Mouse (Mus musculus): ENCODE results near the gene Cmip.
"Not testable (repeated sequence)": the region's sequence is repeated elsewhere in the genome, so short reads cannot be mapped to it uniquely, and the experiment has no call there.

Cmip gene

DNA sequence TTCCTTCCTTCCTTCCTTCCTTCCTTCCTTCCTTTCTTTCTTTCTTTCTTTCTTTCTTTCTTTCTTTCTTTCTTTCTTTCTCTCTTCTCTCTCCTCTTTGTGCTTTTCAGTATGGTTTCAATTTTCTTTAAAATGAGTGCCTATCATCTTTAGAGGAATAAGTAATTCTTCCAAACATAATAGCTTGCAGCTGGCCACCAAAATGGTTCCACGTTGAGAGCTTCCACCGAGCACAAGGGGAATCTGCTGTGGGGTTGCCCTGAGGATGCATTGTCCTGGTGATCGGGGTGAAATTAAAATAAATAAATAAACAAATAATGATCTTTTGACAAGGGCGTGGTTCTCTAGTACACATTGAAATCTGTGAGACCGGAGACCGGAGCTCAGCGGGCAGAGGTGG is 152.2 kb downstream of the Cmip start:
- in situ Hi-C loops (cut with MboI; ENCODE audit: low sequenced_read_pairs): no loop called here

DNA sequence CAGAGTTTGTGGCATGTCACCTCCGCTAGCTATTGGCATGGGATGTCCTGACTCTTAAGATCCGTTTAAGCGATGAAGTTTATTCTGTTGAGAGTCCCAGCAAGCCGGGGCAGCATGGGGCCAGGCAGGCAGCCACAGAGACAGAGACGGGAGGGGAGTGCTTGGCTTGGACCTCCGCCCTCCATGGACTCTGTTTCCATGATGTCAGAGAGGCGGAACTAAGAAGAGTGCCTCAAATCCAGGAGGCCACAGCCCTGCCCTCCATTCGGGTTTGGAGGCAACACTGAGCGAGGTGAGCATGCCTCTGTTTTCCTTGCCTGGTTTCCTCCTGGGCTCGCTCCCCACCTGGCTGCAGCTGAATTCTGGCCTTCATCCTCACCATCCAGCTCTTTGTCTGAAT is 153.5 kb downstream of the Cmip start:
- in situ Hi-C loops (cut with MboI; ENCODE audit: low sequenced_read_pairs): no loop called here

DNA sequence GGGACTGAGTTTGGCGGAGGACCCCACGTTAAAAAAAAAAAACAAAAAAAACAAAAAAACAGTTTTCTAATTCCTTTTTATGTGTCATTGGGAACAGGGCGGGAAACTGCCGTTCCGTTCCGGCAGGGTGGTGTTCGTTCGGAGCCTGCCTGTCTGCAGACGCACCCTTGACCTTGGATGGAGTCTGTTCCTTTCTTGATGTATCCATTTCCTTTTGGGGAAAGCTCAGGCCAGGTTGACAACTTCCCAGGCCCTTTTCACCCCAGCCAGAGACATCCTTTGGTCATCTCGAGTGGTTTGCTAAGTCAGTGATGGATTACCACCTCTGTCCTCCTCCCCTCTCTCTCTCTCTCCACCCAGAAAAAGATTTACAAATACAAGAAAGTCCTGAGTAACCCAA is 154.0 kb downstream of the Cmip start:
- in situ Hi-C loops (cut with MboI; ENCODE audit: low sequenced_read_pairs): no loop called here

DNA sequence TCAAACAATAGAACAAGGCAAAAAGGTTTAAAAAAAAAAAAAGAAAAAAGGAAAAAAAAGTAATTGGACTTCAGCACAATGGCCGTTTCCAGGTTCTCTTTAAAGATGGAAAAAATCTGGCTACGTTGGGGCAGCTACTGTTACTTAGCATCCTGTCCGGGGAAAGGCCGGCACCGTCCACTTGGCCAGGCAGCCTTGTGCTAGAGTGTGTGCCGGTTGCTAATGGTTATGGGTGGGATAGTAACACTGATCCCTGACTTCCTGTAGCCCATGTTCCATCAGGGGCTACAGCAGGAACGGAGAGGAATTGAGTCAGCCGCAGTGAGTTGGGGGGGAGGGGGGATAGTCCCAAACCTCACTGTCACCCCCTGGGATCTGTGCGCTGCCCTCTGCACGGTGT is 155.4 kb downstream of the Cmip start:
- in situ Hi-C loops (cut with MboI; ENCODE audit: low sequenced_read_pairs): no loop called here

DNA sequence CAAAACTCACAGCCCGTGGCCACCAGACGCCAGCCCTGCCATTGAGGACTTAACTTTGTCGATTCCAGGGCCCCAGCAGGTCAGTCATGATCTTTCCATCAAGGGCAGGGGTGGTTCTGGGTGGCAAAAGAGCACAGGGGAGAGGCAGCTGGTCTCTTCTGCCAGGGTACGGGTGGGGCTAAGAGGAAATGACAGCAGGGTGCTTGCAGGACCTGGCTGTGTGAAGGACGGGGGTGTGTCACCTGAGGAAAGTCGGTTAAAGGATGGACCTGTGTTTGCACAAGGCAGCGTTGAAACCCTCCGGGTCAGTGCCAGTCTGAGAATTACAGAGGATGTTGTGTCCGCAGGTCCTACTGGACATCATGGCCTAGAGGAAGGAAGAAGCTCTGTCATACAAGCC is 161.0 kb downstream of the Cmip start:
- in situ Hi-C loops (cut with MboI; ENCODE audit: low sequenced_read_pairs): no loop called here

DNA sequence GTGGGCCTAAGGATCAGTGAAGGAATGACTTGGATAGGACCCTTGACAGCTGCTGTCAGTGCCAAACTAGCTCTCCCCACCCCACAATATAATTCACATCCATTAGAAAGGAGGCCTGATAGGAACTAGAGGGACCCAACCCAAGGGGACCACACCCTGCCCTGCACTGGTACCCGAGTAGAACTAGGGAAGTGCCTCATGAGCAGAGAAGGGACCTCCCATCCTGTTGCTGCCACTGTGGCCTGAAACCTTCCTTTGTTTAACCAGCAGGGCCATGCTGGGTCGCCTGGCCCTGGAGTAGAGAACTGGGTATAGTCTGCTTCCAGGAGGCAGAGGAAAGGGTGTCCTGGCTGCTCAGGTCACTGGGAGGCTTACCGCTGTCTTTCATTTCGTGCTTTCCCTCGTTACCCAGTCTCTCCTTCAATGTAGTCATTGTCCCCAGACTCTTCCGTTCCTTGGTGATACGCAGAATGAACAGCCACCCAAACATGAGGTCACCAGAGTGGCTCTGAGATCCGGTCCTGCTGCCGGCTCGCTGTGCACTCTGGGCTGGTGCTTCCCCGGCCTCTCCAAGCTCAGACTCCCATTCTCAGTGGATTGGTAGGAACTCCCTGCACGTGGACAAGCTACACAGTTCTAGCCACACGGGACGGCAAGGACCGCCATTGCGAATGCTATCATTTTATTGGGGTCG is 164.1 kb downstream of the Cmip start:
- in situ Hi-C loops (cut with MboI; ENCODE audit: low sequenced_read_pairs): no loop called here

DNA sequence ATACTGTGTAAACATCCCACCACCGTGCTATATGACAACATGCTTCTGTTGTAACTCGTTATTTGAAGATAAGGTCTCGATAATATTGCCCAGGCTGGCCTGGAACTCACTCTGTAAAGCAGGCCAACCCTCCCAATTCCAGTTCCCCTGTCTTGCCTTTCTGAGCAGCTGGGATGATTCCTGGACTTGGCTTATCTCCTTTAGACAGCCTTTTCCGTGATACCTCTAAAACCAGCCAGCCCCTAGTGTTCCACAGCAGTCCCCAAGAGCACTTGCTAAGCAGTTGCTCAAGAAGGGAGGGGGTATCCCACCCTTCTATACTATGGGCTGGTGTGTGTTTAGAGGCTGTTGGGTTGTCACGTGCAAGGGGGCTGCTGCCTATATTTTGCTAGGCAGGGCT is 165.0 kb downstream of the Cmip start:
- in situ Hi-C loops (cut with MboI; ENCODE audit: low sequenced_read_pairs): no loop called here

DNA sequence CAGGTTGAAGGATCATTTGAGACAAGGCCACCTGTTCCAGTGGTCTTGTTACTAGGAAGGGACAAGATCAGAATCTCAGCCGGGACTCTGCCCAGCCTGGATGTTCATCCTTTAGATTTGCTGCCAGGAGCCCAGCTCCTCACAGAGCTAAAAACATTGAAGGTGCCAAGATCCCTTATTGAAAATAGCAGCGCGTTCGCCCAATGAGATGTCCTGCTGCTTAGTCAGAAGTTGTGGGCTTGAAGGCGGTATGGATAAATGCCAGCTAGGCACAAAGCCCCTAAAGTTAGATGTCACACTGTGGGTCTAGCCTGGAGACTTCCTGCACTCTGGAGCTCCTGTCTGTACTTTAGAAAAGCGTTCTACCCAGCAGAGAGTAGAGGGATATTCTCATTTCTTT is 165.5 kb downstream of the Cmip start:
- in situ Hi-C loops (cut with MboI; ENCODE audit: low sequenced_read_pairs): no loop called here

DNA sequence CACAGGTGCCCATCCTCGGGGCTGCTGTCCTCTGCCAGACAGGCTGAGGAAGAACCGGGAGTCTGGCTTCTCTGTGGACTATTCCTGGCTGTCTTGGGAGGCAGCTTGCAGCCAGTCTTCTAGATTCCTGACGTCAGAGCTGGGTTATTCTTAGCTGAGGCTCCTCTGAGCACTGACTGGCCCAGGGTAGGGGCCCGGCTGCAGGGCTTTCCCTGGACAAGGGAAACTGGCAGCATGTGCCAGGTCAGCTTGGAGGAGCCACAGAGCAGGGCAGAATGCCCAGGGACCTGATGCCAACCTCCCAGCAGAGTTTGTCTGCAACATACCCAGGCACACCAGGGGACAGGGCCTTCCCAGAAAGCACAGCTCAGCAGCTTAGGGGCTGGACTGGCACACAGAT is 166.2 kb downstream of the Cmip start:
- in situ Hi-C loops (cut with MboI; ENCODE audit: low sequenced_read_pairs): no loop called here

DNA sequence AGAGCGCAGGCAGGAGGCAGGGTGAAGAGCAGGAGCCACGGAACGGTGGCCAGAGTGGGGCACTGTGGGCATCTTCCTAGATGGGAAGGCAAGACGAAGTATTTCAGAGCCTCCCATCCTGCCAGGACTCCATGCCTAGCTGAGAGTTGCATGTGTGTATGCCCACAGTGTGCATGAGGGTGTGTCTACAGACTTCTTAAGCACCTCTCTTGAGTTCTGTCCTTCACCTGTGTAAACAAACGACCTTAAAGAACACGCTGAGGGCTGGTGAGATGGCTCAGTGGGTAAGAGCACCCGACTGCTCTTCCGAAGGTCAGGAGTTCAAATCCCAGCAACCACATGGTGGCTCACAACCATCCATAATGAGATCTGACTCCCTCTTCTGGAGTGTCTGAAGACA is 171.0 kb downstream of the Cmip start:
- in situ Hi-C loops (cut with MboI; ENCODE audit: low sequenced_read_pairs): not testable (repeated sequence)

DNA sequence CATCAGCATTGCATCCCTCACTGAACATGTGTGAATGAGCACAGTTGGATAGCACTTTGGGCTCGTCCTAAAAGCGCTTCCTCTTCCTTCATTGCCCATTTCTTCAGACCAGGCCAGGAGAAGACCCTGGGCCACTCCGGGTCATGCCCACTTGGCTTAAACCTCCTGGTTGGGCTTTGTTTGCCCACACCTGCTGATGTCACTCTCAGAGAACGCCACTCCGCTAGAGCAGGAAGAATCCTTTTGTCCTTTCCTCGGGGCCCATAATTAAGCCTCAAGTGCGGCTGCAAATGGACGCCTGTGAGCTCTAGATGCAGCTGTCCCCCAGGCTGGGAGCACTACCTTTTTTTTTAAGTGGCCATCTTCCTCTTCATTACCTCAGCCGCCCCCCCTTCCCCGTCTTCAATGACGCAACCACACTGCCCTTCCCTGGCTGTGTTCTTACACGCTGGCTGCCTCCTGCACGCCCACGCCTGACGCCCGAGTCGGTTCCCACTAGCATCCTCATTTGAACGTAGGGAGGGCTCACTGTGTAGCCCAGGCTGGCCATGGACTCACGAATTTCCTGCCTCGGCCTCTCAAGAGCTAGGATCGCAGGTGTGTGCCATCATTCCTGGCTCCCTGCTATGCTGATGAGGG is 171.8 kb downstream of the Cmip start:
- in situ Hi-C loops (cut with MboI; ENCODE audit: low sequenced_read_pairs): no loop called here

DNA sequence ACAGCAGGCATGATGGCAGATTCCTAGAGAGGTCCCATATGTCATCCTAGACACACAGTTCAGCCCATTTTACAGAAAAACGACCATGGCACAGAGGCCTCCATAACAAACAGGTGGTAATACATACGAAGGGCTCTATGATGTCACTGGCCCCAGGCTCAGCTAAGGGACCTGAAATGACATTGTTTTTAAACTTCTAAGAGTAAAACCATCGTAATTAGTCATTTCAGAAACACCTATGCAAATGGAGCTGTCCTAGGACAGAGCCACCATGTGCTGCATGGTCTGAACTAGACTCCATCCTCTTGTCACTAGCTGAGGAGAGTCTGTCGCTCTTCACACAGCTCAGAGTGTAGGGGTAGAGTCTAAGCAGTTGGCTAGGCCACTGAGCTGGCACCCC is 173.8 kb downstream of the Cmip start:
- in situ Hi-C loops (cut with MboI; ENCODE audit: low sequenced_read_pairs): no loop called here

DNA sequence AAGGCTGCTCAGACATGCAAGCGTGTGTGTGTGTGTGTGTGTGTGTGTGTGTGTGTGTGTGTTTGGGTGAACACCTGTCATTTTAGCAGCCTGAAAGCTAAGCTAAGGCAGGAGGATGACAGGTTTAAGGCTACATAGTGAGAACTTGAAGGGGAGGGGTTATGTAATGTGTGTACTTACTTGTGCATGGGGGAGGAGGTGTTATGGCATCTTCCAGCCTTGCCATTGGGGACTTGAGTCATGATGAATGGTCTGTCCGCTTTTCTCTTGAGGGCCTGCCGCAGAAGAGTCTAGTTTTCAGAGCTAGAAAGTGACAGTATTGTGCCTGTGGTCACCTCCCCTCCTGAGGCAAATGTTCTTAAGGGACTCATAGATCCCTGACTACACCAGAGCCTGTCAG is 174.7 kb downstream of the Cmip start:
- in situ Hi-C loops (cut with MboI; ENCODE audit: low sequenced_read_pairs): no loop called here

DNA sequence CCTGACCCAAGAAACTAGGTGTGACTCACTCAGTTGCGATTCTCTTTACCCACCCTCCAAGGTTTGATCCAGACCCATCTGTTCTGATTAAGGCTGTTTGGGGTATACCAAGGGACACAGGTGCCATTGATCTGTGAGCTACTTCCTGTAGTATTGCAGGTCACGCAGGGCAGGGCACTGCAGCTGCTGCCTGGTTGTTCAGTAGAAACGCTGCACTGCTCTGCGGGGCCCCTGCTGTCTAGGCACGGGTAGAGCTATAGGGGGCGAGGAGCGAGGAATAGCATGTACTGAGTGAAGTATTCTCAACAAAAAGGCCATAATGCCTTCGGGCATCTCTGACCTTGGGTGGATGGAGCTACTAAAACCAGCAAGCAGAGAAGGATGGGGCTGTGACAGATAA is 175.2 kb downstream of the Cmip start:
- in situ Hi-C loops (cut with MboI; ENCODE audit: low sequenced_read_pairs): no loop called here

DNA sequence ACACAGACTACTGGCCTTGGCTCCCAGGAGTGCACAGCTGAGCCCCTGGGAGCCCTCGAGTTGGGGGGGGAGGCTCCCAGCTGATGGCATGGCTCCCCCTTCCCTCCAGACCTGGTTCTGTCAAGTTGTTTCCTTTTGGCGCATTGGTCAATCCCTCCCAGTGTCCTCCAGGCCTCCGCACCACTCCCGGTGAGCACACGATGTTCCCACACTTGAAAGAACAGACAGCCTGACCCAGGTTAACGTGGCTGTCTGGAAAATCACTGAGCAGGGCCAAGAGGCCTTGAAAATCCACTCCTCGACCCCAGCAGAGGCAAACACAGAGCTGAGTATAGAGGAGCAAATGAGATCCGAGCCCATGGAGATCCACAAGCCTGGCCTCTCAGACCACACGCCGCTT is 177.1 kb downstream of the Cmip start:
- in situ Hi-C loops (cut with MboI; ENCODE audit: low sequenced_read_pairs): no loop called here

DNA sequence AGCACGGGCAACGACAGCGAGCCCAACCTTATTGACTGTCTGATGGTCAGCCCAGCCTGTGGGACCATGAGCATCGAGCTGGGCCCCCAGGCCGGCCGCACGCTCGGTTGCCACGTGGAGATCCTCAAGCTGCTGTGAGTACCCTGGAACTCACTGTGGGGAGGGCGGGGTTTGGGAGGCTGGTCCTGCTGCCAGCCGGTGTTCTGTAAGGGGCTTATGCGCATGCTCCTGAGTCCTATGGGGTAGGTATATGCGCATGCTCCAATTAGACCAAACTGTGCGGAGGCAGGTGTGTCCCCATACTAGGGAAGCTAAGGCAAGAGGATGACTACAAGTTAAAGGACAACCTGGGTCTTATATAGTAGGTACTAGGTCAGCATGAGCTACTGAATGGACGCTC is 179.9 kb downstream of the Cmip start:
- in situ Hi-C loops (cut with MboI; ENCODE audit: low sequenced_read_pairs): no loop called here

DNA sequence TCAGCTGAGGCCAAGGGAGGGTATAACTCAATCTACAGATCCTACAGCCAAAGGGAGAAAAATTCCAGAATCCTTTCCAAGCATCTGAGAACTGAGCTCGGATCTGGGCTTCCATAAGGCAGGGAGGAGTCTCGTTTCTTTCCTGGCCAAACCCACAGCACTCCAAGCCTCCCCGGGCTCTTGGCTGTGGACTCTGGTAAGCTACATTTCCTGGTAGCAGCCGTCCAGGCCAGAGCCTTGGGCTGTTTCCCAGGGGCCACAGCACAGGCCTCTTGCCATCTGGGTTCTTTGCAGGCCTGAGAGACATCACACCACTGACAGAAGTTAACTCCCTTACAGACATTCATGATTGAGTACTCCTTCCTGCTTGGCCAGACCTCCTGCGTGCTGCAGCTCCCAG is 180.8 kb downstream of the Cmip start:
- in situ Hi-C loops (cut with MboI; ENCODE audit: low sequenced_read_pairs): no loop called here

DNA sequence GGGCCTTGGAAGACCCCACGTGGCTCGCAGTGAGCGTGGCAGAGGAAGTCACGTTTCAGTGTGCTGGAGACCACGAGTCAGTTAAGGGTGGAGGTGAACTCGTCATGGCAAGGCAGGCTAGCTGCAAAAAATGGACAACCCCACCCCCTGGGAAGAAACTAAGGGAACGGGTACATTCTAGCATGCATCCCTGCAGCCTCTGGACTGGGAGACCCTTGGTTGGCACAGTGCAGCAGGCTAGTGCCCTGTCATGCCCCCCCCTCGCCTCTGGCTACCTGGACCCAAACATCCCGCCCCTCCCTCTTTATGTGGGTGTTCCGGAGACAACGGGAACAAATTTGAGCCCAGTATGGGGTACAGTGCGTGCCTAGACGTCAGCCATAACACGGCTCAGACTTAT is 183.5 kb downstream of the Cmip start:
- in situ Hi-C loops (cut with MboI; ENCODE audit: low sequenced_read_pairs): no loop called here

DNA sequence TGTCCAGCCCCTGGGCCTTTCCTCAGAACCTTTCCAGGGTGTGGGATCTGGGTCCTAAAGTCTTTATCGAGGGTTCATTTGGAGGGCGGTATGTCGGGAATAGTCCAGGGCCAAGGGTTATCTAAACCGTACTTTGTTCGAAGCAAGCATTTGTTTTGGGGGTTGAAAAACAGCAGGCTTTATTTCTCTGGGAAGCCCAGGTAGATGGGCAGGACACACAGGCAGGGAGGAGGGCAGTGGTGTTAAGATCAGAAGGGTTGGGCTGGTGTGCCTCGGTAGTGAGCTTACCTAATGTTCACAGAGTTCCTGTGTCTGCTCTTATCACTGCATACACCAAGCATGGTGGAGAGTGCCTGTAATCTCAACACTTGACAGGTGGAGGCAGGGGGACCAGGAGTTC is 183.9 kb downstream of the Cmip start:
- in situ Hi-C loops (cut with MboI; ENCODE audit: low sequenced_read_pairs): no loop called here

DNA sequence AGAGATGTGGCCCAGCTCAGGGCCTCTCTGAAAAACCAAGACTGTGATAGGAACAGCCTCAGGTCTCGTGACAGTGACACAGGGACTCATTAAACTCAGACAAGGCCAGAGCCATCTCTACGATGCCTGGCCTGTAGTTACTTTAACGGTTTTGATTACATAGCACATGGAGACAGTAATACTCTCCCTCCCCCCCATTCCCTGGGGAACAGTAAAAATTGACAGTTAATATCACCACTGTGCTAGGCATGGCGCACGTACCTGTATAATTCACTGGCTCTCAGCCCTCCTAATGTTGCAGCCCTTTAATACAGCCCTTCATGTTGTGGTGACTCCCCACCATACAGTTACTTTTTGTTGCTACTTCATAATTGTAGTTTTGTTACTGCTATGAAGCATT is 188.6 kb downstream of the Cmip start:
- in situ Hi-C loops (cut with MboI; ENCODE audit: low sequenced_read_pairs): no loop called here

DNA sequence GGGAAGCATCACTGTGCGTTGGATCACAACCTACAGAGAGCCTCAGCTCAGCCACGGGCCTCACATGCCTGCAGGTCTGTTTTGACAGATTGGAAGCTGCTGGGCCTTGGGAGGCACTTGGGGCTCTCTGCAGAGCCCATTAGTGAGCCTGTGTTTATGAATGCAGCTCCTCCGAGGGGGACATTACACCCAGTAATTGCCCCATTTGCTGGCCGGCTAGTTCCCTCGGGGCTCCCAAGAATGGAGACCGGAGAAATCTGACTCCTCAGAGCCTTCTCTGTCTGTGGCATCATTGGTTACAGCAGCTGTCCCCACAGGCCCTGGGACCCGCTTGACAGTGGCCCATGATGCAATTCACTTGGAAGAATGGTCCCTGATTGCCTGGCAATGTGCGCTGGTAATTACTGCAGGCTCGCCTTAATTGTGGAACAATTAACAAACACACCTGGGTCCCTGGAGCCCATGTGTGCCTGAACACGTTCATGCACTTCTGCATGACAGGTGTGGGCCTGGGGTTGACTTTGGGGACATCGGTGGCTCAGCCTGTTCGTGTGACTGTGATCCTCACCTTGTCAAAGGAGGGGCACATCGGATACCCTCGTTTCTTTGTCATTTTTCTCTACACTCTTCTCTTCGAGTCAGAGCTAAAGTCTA is 189.6 kb downstream of the Cmip start:
- in situ Hi-C loops (cut with MboI; ENCODE audit: low sequenced_read_pairs): no loop called here

DNA sequence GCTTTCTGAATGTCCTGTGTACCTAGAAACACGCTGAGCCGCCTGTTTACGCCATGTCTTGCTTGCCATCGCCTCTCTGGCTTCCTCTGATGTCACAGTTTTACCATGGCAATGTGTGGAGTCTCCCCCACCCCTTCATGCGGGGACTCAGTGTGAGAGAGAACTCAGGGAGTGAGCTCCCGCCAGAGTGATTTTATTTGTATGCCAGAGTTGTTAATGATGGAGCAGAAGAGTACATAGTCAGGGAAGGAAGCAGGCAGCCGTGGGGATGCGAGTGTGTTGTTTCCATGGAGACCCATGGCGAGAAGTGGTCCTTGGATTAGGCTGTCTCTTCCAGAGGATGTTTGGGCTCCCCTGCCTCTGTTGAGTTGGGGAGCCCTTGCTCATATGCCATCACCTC is 194.2 kb downstream of the Cmip start:
- in situ Hi-C loops (cut with MboI; ENCODE audit: low sequenced_read_pairs): loop anchor here (10.0 kb wide), 1 partner anchor 236 kb away; no protein-coding TSS in a partner anchor

All from CH12F3 (cell line).